In genomic region chr4:70219776-70220175, GRCm38 (mm10) we compare ENCODE assay signal across 11 mouse cellular contexts.
DNase-seq lines count a peak whose midpoint lies in the region; TF ChIP-seq lines count a peak whose summit lies in the region.
"Had no signal": no experiment of that assay in that cellular context is flagged by ENCODE, and none has a peak within 500 bp of the region (broad histone marks: within the 10 kb centered on the region; RNA-seq: fewer than 3 reads in every experiment).

No protein-coding gene starts in this region.

- no peak overlapping the region for H3K4me3 ChIP-seq in layer of hippocampus, adult 2 months
- H3K4me3 ChIP-seq: megakaryocyte, embryonic 14.5 days had no signal

- intact Hi-C loops in gastrocnemius, postnatal 14 days (cut with DNase I; ENCODE audit: low total_unique reads), result no loop called here
- intact Hi-C loops in left cerebral cortex, postnatal 14 days (cut with DNase I), result no loop called here

- DNase-seq in frontal cortex, postnatal 36 days (ENCODE audit: low spot score in 2 of 2), result peak; percentile 30 to 51
- DNase-seq in frontal cortex, postnatal 10 days (ENCODE audit: low spot score in 2 of 2), result no peak
- DNase-seq in layer of hippocampus, adult 2 months (ENCODE audit: low spot score in 2 of 2), result peak in 1 of 2 experiments; percentile 37
- no peak for DNase-seq in layer of hippocampus, adult 9-10 months (ENCODE audit: low spot score)
- DNase-seq in gastrocnemius, postnatal 14 days, result peak; percentile 30
- peak; percentile 21 to 24 for DNase-seq in left cerebral cortex, postnatal 14 days (ENCODE audit: low spot score in 2 of 2)
- no peak for DNase-seq in liver
- DNase-seq: cerebellum, adult 11-12 months; spleen, adult 18-20 months had no signal

- no peak for TF ChIP-seq CTCF in layer of hippocampus, adult 2 months (conservative IDR thresholded peaks at IDR 0.05)

- peak overlapping the region; percentile 80 for H3K27ac ChIP-seq in layer of hippocampus, adult 2 months
- H3K27ac ChIP-seq: liver, embryonic 14.5 days had no signal

Comparison
In these comparisons a context has a peak if more than half of its experiments do, and no peak if none do; other contexts are left out.
1. DNase-seq: peak in frontal cortex, postnatal 36 days (2 of 2), gastrocnemius, postnatal 14 days (single experiment) and left cerebral cortex, postnatal 14 days (2 of 2); none in frontal cortex, postnatal 10 days (0 of 2), layer of hippocampus, adult 9-10 months (single experiment) and liver (single experiment).